ENCODE assay signal across 9 mouse cellular contexts in the genomic region with DNA sequence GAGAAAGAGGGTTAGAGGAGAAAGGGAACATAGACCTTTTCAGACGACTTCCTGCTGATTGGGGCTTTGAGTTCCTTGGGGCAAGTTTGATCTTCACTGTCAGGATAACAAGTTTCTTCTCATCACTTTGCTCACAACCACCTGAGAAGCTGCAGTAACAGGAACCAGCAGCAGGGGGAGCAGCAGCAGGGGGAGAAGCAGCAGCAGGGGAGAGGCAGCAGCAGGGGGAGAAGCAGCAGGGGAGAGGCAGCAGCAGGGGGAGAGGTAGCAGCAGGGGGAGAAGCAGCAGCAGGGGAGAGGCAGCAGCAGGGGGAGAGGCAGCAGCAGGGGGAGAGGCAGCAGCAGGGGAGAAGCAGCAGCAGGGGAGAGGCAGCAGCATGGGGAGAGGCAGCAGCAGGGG. TPM values are rescaled to one million over a fixed set of nuclear protein-coding genes. Genes with fewer than 3 reads are reported as not detected.
DNase-seq lines count a peak whose midpoint lies in the region; ATAC-seq lines count a peak whose summit lies in the region.
"Had no signal": no experiment of that assay in that cellular context is flagged by ENCODE, and none has a peak within 500 bp of the region (broad histone marks: within the 10 kb centered on the region; RNA-seq: fewer than 3 reads in every experiment).

No protein-coding gene starts in this region.

- H3K9ac ChIP-seq in hindbrain, embryonic 11.5 days (ENCODE audit: low read depth, low read length): no peak overlapping the region
- no peak overlapping the region for H3K9ac ChIP-seq in hindbrain, embryonic 16.5 days (ENCODE audit: low read depth, low read length)
- H3K9ac ChIP-seq: limb, embryonic 13.5 days; stomach, embryonic 15.5 days had no signal

- H3K9me3 ChIP-seq in hindbrain, embryonic 11.5 days (ENCODE audit: control insufficient read depth, low read length): no peaks in the 10 kb centered on the region
- no peaks in the 10 kb centered on the region for H3K9me3 ChIP-seq in hindbrain, embryonic 16.5 days (ENCODE audit: control insufficient read depth, low read length)
- H3K9me3 ChIP-seq: limb, embryonic 13.5 days; stomach, embryonic 15.5 days had no signal

- no peaks in the 10 kb centered on the region for H3K36me3 ChIP-seq in hindbrain, embryonic 11.5 days (ENCODE audit: control insufficient read depth, insufficient read depth, low read length)
- no peaks in the 10 kb centered on the region for H3K36me3 ChIP-seq in hindbrain, embryonic 16.5 days (ENCODE audit: control insufficient read depth, insufficient read depth, low read length)
- H3K36me3 ChIP-seq: limb, embryonic 13.5 days; stomach, embryonic 15.5 days had no signal

- no peak overlapping the region for H3K4me2 ChIP-seq in hindbrain, embryonic 11.5 days (replicated peaks; ENCODE audit: low read depth, low read length)
- H3K4me2 ChIP-seq in hindbrain, embryonic 16.5 days (ENCODE audit: low read length): no peak overlapping the region
- H3K4me2 ChIP-seq: limb, embryonic 13.5 days; stomach, embryonic 15.5 days had no signal

- H3K4me1 ChIP-seq in hindbrain, embryonic 11.5 days (replicated peaks; ENCODE audit: control insufficient read depth, insufficient read depth, low read length): no peaks in the 10 kb centered on the region
- peaks cover 4% of the 10 kb centered on the region for H3K4me1 ChIP-seq in hindbrain, embryonic 16.5 days (ENCODE audit: control insufficient read depth, insufficient read depth, low read depth, low read length)

- 38% methylated on average over 1 of the region's 1 CpGs for WGBS in hindbrain, embryonic 11.5 days
- 53% methylated on average over 1 of the region's 1 CpGs for WGBS in hindbrain, embryonic 16.5 days

- H3K27me3 ChIP-seq in hindbrain, embryonic 11.5 days (ENCODE audit: control insufficient read depth, insufficient read depth, low read length): peaks cover 16% of the 10 kb centered on the region
- H3K27me3 ChIP-seq in hindbrain, embryonic 16.5 days (replicated peaks; ENCODE audit: control insufficient read depth, insufficient read depth, low read length): peaks cover 11% of the 10 kb centered on the region

- peak; percentile 54 for DNase-seq in hindbrain, embryonic 11.5 days (ENCODE audit: low spot score)
- peak; percentile 56 for DNase-seq in 416B (ENCODE audit: low read depth)
- DNase-seq in CD4-positive helper T cell, adult 2 months (ENCODE audit: low read depth, low spot score): peak; percentile 24
- DNase-seq in c-Kit-positive CD71-positive TER-119-positive erythroid progenitor cells, embryonic 14.5 days (ENCODE audit: low spot score): peak; percentile 27
- DNase-seq in testis, postnatal 10 days (ENCODE audit: low spot score): peak; percentile 81

- H3K4me3 ChIP-seq in hindbrain, embryonic 11.5 days (ENCODE audit: low read depth, low read length): no peak overlapping the region
- no peak overlapping the region for H3K4me3 ChIP-seq in hindbrain, embryonic 16.5 days (ENCODE audit: low read length)
- H3K4me3 ChIP-seq: limb, embryonic 13.5 days; stomach, embryonic 15.5 days had no signal

- ATAC-seq in hindbrain, embryonic 11.5 days (ENCODE audit: low FRiP score): no peak
- ATAC-seq in hindbrain, embryonic 16.5 days: no peak
- peak; percentile 69 for ATAC-seq in megakaryocyte, adult 5-6 weeks (ENCODE audit: poor library complexity, severe bottlenecking)

- no peak overlapping the region for H3K27ac ChIP-seq in hindbrain, embryonic 11.5 days (ENCODE audit: low read depth, low read length)
- H3K27ac ChIP-seq in hindbrain, embryonic 16.5 days (ENCODE audit: low read depth, low read length): no peak overlapping the region
- H3K27ac ChIP-seq: limb, embryonic 13.5 days; stomach, embryonic 15.5 days had no signal

RNA-seq across cellular contexts. Expression of gene Sgcg, which starts 19.0 kb away (rescaled TPM):
- polyA plus RNA-seq in hindbrain, embryonic 11.5 days (2014; fragmentation: Nextera tagmentation; extraction: Ambion mirVana): 0.19 and 0.61 TPM in 2 replicates
- polyA plus RNA-seq in hindbrain, embryonic 16.5 days (2015; fragmentation: Nextera tagmentation; extraction: Ambion mirVana): 0.18 and 0.80 TPM in 2 replicates
- not detected in 2 replicates for total RNA-seq in megakaryocyte, adult 5-6 weeks (2015)
- not detected in 2 replicates for total RNA-seq in megakaryocyte, adult 5-6 weeks (2017)

RNA-seq across cellular contexts. Expression of gene Arl11, which starts 32.3 kb away (rescaled TPM):
- polyA plus RNA-seq in hindbrain, embryonic 11.5 days (2014; fragmentation: Nextera tagmentation; extraction: Ambion mirVana): 0.56 and 0.66 TPM in 2 replicates
- polyA plus RNA-seq in hindbrain, embryonic 16.5 days (2015; fragmentation: Nextera tagmentation; extraction: Ambion mirVana): 0.38 and 0.55 TPM in 2 replicates
- total RNA-seq in megakaryocyte, adult 5-6 weeks (2015): 55.5 and 62.1 TPM in 2 replicates
- total RNA-seq in megakaryocyte, adult 5-6 weeks (2017): 24.3 and 30.7 TPM in 2 replicates

Comparison
In these comparisons a context has a peak if more than half of its experiments do, and no peak if none do; other contexts are left out.
1. DNase-seq: peak in every context shown above with its lines; median percentile 81 in testis, postnatal 10 days; 56 in 416B; 54 in hindbrain, embryonic 11.5 days; 27 in c-Kit-positive CD71-positive TER-119-positive erythroid progenitor cells, embryonic 14.5 days; 24 in CD4-positive helper T cell, adult 2 months.